Mouse (Mus musculus) thymus, postnatal 4 days (tissue): ENCODE results near the gene Shroom1.

Experiments used
- DNase-seq: peaks from one replicate; pipeline ENCODE4 v3.0.0; 2021

Gene Shroom1

GRCm38 (mm10) chr11:53516775-53517627, 60.0 kb downstream of the Shroom1 start:
- peak; percentile 64 for DNase-seq
